ENCODE assay signal across 9 mouse cellular contexts in the genomic region with DNA sequence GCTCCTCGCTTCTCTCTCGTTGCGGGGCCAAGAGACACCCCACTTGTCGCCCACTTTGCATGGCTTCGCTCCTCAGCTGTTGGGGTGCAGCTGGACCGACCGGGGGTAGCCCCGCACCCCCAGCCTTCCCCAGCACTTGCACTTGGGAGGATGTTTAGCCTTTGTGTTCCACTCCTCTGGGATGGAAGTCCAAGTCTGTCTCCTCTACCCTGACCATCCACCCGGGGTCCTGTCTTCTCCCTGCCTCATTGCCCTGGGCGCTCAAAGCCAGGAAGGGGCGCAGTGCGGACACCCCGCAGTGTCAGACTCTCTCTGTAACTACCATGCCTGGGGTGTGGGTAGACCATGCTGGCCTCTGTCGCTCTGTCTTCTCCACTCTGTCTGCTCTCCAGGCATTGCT. TPM values are rescaled to one million over a fixed set of nuclear protein-coding genes. Genes with fewer than 3 reads are reported as not detected.
DNase-seq lines count a peak whose midpoint lies in the region; ATAC-seq lines count a peak whose summit lies in the region.
"Had no signal": no experiment of that assay in that cellular context is flagged by ENCODE, and none has a peak within 500 bp of the region (broad histone marks: within the 10 kb centered on the region; RNA-seq: fewer than 3 reads in every experiment).

No protein-coding gene starts in this region.

- H3K27me3 ChIP-seq in kidney, embryonic 15.5 days = peaks cover 29% of the 10 kb centered on the region
- H3K27me3 ChIP-seq in embryonic facial prominence, embryonic 15.5 days = peaks cover 32% of the 10 kb centered on the region
- 0 out of 2 replicates have a peak, but pooled peaks cover 2% of the 10 kb centered on the region for H3K27me3 ChIP-seq in intestine, embryonic 16.5 days (replicated peaks; ENCODE audit: control insufficient read depth, insufficient read depth, low read length)
- H3K27me3 ChIP-seq in neural tube, embryonic 11.5 days (ENCODE audit: control insufficient read depth, insufficient read depth, low read length) = 0 out of 2 replicates have a peak, but pooled peaks cover 2% of the 10 kb centered on the region

- peak; percentile 53 for ATAC-seq in kidney, embryonic 15.5 days (replicated peaks; ENCODE audit: low FRiP score)
- no peak for ATAC-seq in embryonic facial prominence, embryonic 15.5 days (ENCODE audit: insufficient number of reproducible peaks, low FRiP score, low TSS enrichment, low read depth)
- ATAC-seq in intestine, embryonic 16.5 days = peak; percentile 66
- peak; percentile 54 for ATAC-seq in neural tube, embryonic 11.5 days (ENCODE audit: insufficient read depth, low FRiP score, low TSS enrichment)

- H3K4me2 ChIP-seq in kidney, embryonic 15.5 days = peak overlapping the region; percentile 97
- H3K4me2 ChIP-seq in embryonic facial prominence, embryonic 15.5 days (replicated peaks) = peak overlapping the region; percentile 82
- peak overlapping the region; percentile 95 for H3K4me2 ChIP-seq in intestine, embryonic 16.5 days (ENCODE audit: low read depth, low read length)
- peak overlapping the region; percentile 96 for H3K4me2 ChIP-seq in neural tube, embryonic 11.5 days (ENCODE audit: low read depth)

- H3K9me3 ChIP-seq in kidney, embryonic 15.5 days (replicated peaks) = no peaks in the 10 kb centered on the region
- H3K9me3 ChIP-seq in embryonic facial prominence, embryonic 15.5 days (replicated peaks) = no peaks in the 10 kb centered on the region
- no peaks in the 10 kb centered on the region for H3K9me3 ChIP-seq in intestine, embryonic 16.5 days (ENCODE audit: control insufficient read depth, low read length)
- H3K9me3 ChIP-seq in neural tube, embryonic 11.5 days (ENCODE audit: control insufficient read depth, low read length) = no peaks in the 10 kb centered on the region

- DNase-seq in kidney, postnatal 14 days = no peak
- DNase-seq in neural tube, embryonic 11.5 days (ENCODE audit: low spot score) = no peak
- no peak for DNase-seq in adrenal gland, adult (ENCODE audit: inconsistent age in 2 of 2, low spot score in 1 of 2)
- no peak for DNase-seq in left cerebral cortex, postnatal 10 days (ENCODE audit: extremely low spot score in 1 of 2, low spot score in 2 of 2)
- DNase-seq in frontal cortex, adult 2 months (ENCODE audit: extremely low spot score in 1 of 2, low spot score in 1 of 2) = no peak

- H3K27ac ChIP-seq in kidney, embryonic 15.5 days = no peak overlapping the region
- no peak overlapping the region for H3K27ac ChIP-seq in embryonic facial prominence, embryonic 15.5 days (replicated peaks)
- no peak overlapping the region for H3K27ac ChIP-seq in intestine, embryonic 16.5 days (ENCODE audit: low read length)
- no peak overlapping the region for H3K27ac ChIP-seq in neural tube, embryonic 11.5 days (ENCODE audit: low read depth, low read length)

- peaks cover 10% of the 10 kb centered on the region for H3K4me1 ChIP-seq in kidney, embryonic 15.5 days
- H3K4me1 ChIP-seq in embryonic facial prominence, embryonic 15.5 days = peaks cover 8% of the 10 kb centered on the region
- H3K4me1 ChIP-seq in intestine, embryonic 16.5 days (ENCODE audit: control insufficient read depth, insufficient read depth, low read length) = peaks cover 9% of the 10 kb centered on the region
- H3K4me1 ChIP-seq in neural tube, embryonic 11.5 days (ENCODE audit: control insufficient read depth, insufficient read depth, low read length) = no peaks in the 10 kb centered on the region

- intact Hi-C loops in left cerebral cortex, postnatal 10 days (cut with DNase I) = no loop called here

- H3K4me3 ChIP-seq in kidney, embryonic 15.5 days (replicated peaks) = peak overlapping the region; percentile 51
- H3K4me3 ChIP-seq in embryonic facial prominence, embryonic 15.5 days (replicated peaks) = peak overlapping the region; percentile 43
- peak overlapping the region; percentile 58 for H3K4me3 ChIP-seq in intestine, embryonic 16.5 days (ENCODE audit: low read length)
- H3K4me3 ChIP-seq in neural tube, embryonic 11.5 days (ENCODE audit: low read depth, low read length) = peak overlapping the region; percentile 49

- WGBS in kidney, embryonic 15.5 days = 12% methylated on average over 14 of the region's 14 CpGs
- 18% methylated on average over 14 of the region's 14 CpGs for WGBS in embryonic facial prominence, embryonic 15.5 days
- 9% methylated on average over 14 of the region's 14 CpGs for WGBS in intestine, embryonic 16.5 days
- WGBS in neural tube, embryonic 11.5 days = 12% methylated on average over 14 of the region's 14 CpGs

- H3K36me3 ChIP-seq in kidney, embryonic 15.5 days = no peaks in the 10 kb centered on the region
- H3K36me3 ChIP-seq in embryonic facial prominence, embryonic 15.5 days = no peaks in the 10 kb centered on the region
- no peaks in the 10 kb centered on the region for H3K36me3 ChIP-seq in intestine, embryonic 16.5 days (ENCODE audit: control insufficient read depth, insufficient read depth, low read length)
- no peaks in the 10 kb centered on the region for H3K36me3 ChIP-seq in neural tube, embryonic 11.5 days (ENCODE audit: control insufficient read depth, insufficient read depth, low read length)

- peak overlapping the region; percentile 39; the same call in 1 of the 2 replicates for H3K9ac ChIP-seq in kidney, embryonic 15.5 days
- H3K9ac ChIP-seq in embryonic facial prominence, embryonic 15.5 days = no peak overlapping the region
- peak overlapping the region; percentile 60 for H3K9ac ChIP-seq in intestine, embryonic 16.5 days (ENCODE audit: low read depth, low read length)
- peak overlapping the region; percentile 48 for H3K9ac ChIP-seq in neural tube, embryonic 11.5 days (ENCODE audit: low read length)

RNA-seq across cellular contexts. Expression of a gene that starts 0.4 kb away (rescaled TPM):
- polyA plus RNA-seq in kidney, embryonic 15.5 days (2015; fragmentation: Nextera tagmentation; extraction: Ambion mirVana) = 0.46 and 1.3 TPM in 2 replicates
- polyA plus RNA-seq in embryonic facial prominence, embryonic 15.5 days (2015; fragmentation: Nextera tagmentation; extraction: Ambion mirVana) = 0.11 TPM in 1 of 2 replicates, not detected in the other
- polyA plus RNA-seq in intestine, embryonic 16.5 days (2015; fragmentation: Nextera tagmentation; extraction: Ambion mirVana) = 0.46 and 0.53 TPM in 2 replicates
- 0.25 TPM in 1 of 2 replicates, not detected in the other for polyA plus RNA-seq in neural tube, embryonic 11.5 days (2014; fragmentation: Nextera tagmentation; extraction: Ambion mirVana)
- 1 to 10 TPM; 8.5 to 9.2 TPM for total RNA-seq in left cerebral cortex, postnatal 10 days (2021)
- polyA plus RNA-seq in frontal cortex, adult 2 months (2012; rRNA removed) = 1.3 and 1.5 TPM in 2 replicates
- polyA plus RNA-seq: spleen, adult 2 months had no signal
